ENCODE assay signal across 16 mouse cellular contexts in the genomic region with DNA sequence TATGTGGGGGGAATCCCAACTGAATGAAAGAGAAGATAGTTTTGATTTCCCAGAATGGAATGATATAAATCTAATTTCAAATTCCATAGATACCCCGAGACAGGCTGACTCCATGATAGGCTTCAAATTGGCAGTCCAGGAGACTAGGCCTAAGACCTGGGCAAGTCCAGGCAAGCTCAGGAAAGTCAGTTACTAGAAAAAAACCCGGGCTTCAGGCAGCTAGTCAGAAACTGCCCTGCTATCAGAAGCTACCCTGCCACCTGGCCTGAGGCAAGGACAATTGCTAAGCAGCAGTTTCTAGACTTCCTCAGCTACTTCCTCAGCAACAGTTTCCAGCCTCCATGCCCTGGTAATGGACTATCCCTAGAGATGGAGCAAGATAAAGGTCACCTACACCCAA.
"Had no signal": no experiment of that assay in that cellular context is flagged by ENCODE, and none has a peak within 500 bp of the region (broad histone marks: within the 10 kb centered on the region; RNA-seq: fewer than 3 reads in every experiment).

No protein-coding gene starts in this region.

- H3K27me3 ChIP-seq: kidney, embryonic 15.5 days; limb, embryonic 12.5 days; limb, embryonic 15.5 days; liver, embryonic 12.5 days; liver, embryonic 15.5 days; lung, embryonic 15.5 days had no signal

- DNase-seq: kidney, postnatal 10 days; kidney, postnatal 36 days; left cerebral cortex, postnatal 4 days; lung, adult 18-20 months; lung, postnatal 10 days; lung, postnatal 4 days; midbrain, embryonic 14.5 days; thymus, adult 18-20 months; thymus, postnatal 36 days had no signal

- H3K4me3 ChIP-seq: kidney, embryonic 15.5 days; limb, embryonic 12.5 days; limb, embryonic 15.5 days; liver, embryonic 12.5 days; liver, embryonic 15.5 days; lung, embryonic 15.5 days had no signal

- ATAC-seq: liver, embryonic 12.5 days had no signal

- H3K27ac ChIP-seq: kidney, embryonic 15.5 days; limb, embryonic 12.5 days; limb, embryonic 15.5 days; liver, embryonic 12.5 days; liver, embryonic 15.5 days; lung, embryonic 15.5 days had no signal

- H3K9ac ChIP-seq: kidney, embryonic 15.5 days; limb, embryonic 12.5 days; limb, embryonic 15.5 days; liver, embryonic 12.5 days; liver, embryonic 15.5 days; lung, embryonic 15.5 days had no signal

- H3K4me1 ChIP-seq: lung, embryonic 15.5 days had no signal

- H3K4me2 ChIP-seq: kidney, embryonic 15.5 days; limb, embryonic 12.5 days; limb, embryonic 15.5 days; liver, embryonic 12.5 days; liver, embryonic 15.5 days; lung, embryonic 15.5 days; midbrain, embryonic 11.5 days had no signal

- H3K9me3 ChIP-seq: kidney, embryonic 15.5 days; limb, embryonic 12.5 days; limb, embryonic 15.5 days; liver, embryonic 12.5 days; liver, embryonic 15.5 days; lung, embryonic 15.5 days had no signal
